Mouse (Mus musculus) cerebellum, adult 2 months (tissue): Measurements from ENCODE around the gene Ap2b1.

Experiments used
- CTCF ChIP-seq: fragments of 200-500 bp; IDR thresholded peaks from 2 replicates; pipeline ENCODE4 v1.5.1; 2011; ENCODE audit warnings: low read depth, mild to moderate bottlenecking, control low read depth, low read length, moderate library complexity, borderline replicate concordance; ENCODE audit not compliant: insufficient read depth
- POLR2A ChIP-seq: fragments of 200-500 bp; IDR thresholded peaks from 2 replicates; pipeline ENCODE4 v1.6.1; 2011; ENCODE audit warnings: low read length, control low read depth, borderline replicate concordance; ENCODE audit not compliant: insufficient read depth

- TF ChIP-seq CTCF = no peak
- no peak for TF ChIP-seq POLR2A
These were observed 145.0 kb downstream of the Ap2b1 start for GRCm38 (mm10) chr11:83443824-83444223.
